24 mouse cellular contexts compared by ENCODE assay signal in genomic region chr2:39480236-39480635, GRCm38 (mm10).
DNase-seq lines count a peak whose midpoint lies in the region; ATAC-seq and TF ChIP-seq lines count a peak whose summit lies in the region.
"Had no signal": no experiment of that assay in that cellular context is flagged by ENCODE, and none has a peak within 500 bp of the region (broad histone marks: within the 10 kb centered on the region; RNA-seq: fewer than 3 reads in every experiment).

No protein-coding gene starts in this region.

- DNase-seq in midbrain, embryonic 11.5 days (ENCODE audit: low spot score, missing footprints): no peak
- no peak for DNase-seq in midbrain, embryonic 14.5 days
- DNase-seq in R1 (ENCODE audit: low read depth, low spot score): peak; percentile 83
- no peak for DNase-seq in kidney, postnatal 10 days
- no peak for DNase-seq in lung, adult 2 months
- DNase-seq: adrenal gland, adult 8-10 months; adrenal gland, postnatal 14 days; adrenal gland, postnatal 36 days; B cell, adult 2 months; cerebellum, adult 11-12 months; cerebellum, adult 2 months; cerebellum, adult 9-10 months; cerebellum, postnatal 10 days; cerebellum, postnatal 25 days; forebrain, postnatal 0 days had no signal

- H3K9me3 ChIP-seq in midbrain, embryonic 11.5 days (ENCODE audit: control insufficient read depth, low read length): no peaks in the 10 kb centered on the region
- no peaks in the 10 kb centered on the region for H3K9me3 ChIP-seq in midbrain, embryonic 14.5 days (ENCODE audit: control insufficient read depth, low read length)
- H3K9me3 ChIP-seq: embryonic facial prominence, embryonic 10.5 days; embryonic facial prominence, embryonic 12.5 days; forebrain, embryonic 13.5 days; forebrain, embryonic 15.5 days; G1E had no signal

- H3K27me3 ChIP-seq in midbrain, embryonic 11.5 days (ENCODE audit: control insufficient read depth, insufficient read depth, low read length): no peaks in the 10 kb centered on the region
- H3K27me3 ChIP-seq in midbrain, embryonic 14.5 days (ENCODE audit: control insufficient read depth, insufficient read depth, low read length): no peaks in the 10 kb centered on the region
- H3K27me3 ChIP-seq: CH12.LX; embryonic facial prominence, embryonic 12.5 days; forebrain, embryonic 13.5 days; forebrain, embryonic 15.5 days; Patski had no signal

- 57% methylated on average over 3 of the region's 3 CpGs for WGBS in midbrain, embryonic 11.5 days
- 47% methylated on average over 3 of the region's 3 CpGs for WGBS in midbrain, embryonic 14.5 days
- 57% methylated on average over 3 of the region's 3 CpGs for WGBS in lung, adult 2 months

- peaks cover 3% of the 10 kb centered on the region for H3K4me1 ChIP-seq in midbrain, embryonic 11.5 days (ENCODE audit: control insufficient read depth, insufficient read depth, low read length)
- H3K4me1 ChIP-seq in midbrain, embryonic 14.5 days (ENCODE audit: control insufficient read depth, insufficient read depth, low read length): 0 out of 2 replicates have a peak, but pooled peaks cover 5% of the 10 kb centered on the region
- H3K4me1 ChIP-seq in lung, adult 2 months (ENCODE audit: control insufficient read depth, insufficient read depth, low read length): no peaks in the 10 kb centered on the region
- H3K4me1 ChIP-seq: embryonic facial prominence, embryonic 10.5 days; embryonic facial prominence, embryonic 12.5 days; forebrain, embryonic 15.5 days had no signal

- no peak overlapping the region for H3K4me3 ChIP-seq in midbrain, embryonic 11.5 days (ENCODE audit: low read depth, low read length)
- no peak overlapping the region for H3K4me3 ChIP-seq in midbrain, embryonic 14.5 days (replicated peaks; ENCODE audit: low read depth, low read length)
- H3K4me3 ChIP-seq in lung, adult 2 months (replicated peaks; ENCODE audit: extremely low read depth, low read depth, low read length): no peak overlapping the region
- H3K4me3 ChIP-seq: embryonic facial prominence, embryonic 10.5 days; embryonic facial prominence, embryonic 12.5 days; forebrain, embryonic 13.5 days; forebrain, embryonic 15.5 days had no signal

- H3K36me3 ChIP-seq in midbrain, embryonic 11.5 days (ENCODE audit: control insufficient read depth, insufficient read depth, low read length): no peaks in the 10 kb centered on the region
- no peaks in the 10 kb centered on the region for H3K36me3 ChIP-seq in midbrain, embryonic 14.5 days (ENCODE audit: control insufficient read depth, insufficient read depth, low read length)
- H3K36me3 ChIP-seq: embryonic facial prominence, embryonic 10.5 days; embryonic facial prominence, embryonic 12.5 days; forebrain, embryonic 15.5 days; G1E had no signal

- H3K27ac ChIP-seq in midbrain, embryonic 11.5 days (ENCODE audit: low read depth, low read length): no peak overlapping the region
- H3K27ac ChIP-seq in midbrain, embryonic 14.5 days (replicated peaks; ENCODE audit: low read depth, low read length): no peak overlapping the region
- H3K27ac ChIP-seq: embryonic facial prominence, embryonic 10.5 days; embryonic facial prominence, embryonic 12.5 days; forebrain, embryonic 13.5 days; forebrain, embryonic 15.5 days had no signal

- ATAC-seq in midbrain, embryonic 11.5 days (ENCODE audit: low FRiP score): 0 out of 2 replicates have a peak, but pooled peaks have one; percentile 15
- no peak for ATAC-seq in midbrain, embryonic 14.5 days (ENCODE audit: low FRiP score, low TSS enrichment)
- ATAC-seq: activated CD4-positive, CD25-positive, alpha-beta regulatory T cell, adult 4 months; CD4-positive, CD25-positive, alpha-beta regulatory T cell, adult 4 months; forebrain, embryonic 13.5 days; forebrain, embryonic 15.5 days; forebrain, postnatal 0 days; Patski had no signal

- no peak for TF ChIP-seq CTCF in lung, adult 2 months (IDR thresholded peaks at IDR 0.05; ENCODE audit: insufficient read depth, low read length)

- TF ChIP-seq POLR2A in lung, adult 2 months (IDR thresholded peaks at IDR 0.05; ENCODE audit: borderline replicate concordance, extremely low read depth, low read depth, low read length): no peak

- H3K9ac ChIP-seq in midbrain, embryonic 11.5 days (ENCODE audit: low read length): no peak overlapping the region
- no peak overlapping the region for H3K9ac ChIP-seq in midbrain, embryonic 14.5 days (replicated peaks; ENCODE audit: low read length)
- H3K9ac ChIP-seq: embryonic facial prominence, embryonic 12.5 days; forebrain, embryonic 13.5 days; forebrain, embryonic 15.5 days; forebrain, postnatal 0 days had no signal

- H3K4me2 ChIP-seq in midbrain, embryonic 11.5 days: no peak overlapping the region
- H3K4me2 ChIP-seq in midbrain, embryonic 14.5 days (ENCODE audit: low read length): no peak overlapping the region
- H3K4me2 ChIP-seq: embryonic facial prominence, embryonic 12.5 days; forebrain, embryonic 13.5 days; forebrain, embryonic 15.5 days had no signal
